Mouse (Mus musculus) lung, postnatal 25 days (tissue): Measurements from ENCODE around the gene Rnf214.
"Not testable (repeated sequence)": the region's sequence is repeated elsewhere in the genome, so short reads cannot be mapped to it uniquely, and the experiment has no call there.

ENCODE experiments used
- DNase-seq: peaks from one replicate; pipeline ENCODE4 v3.0.0; 2022; ENCODE audit warnings: low spot score

Rnf214 gene

GRCm38 (mm10) chr9:45850528-45851155 lies 56.1 kb downstream of the Rnf214 start:
- DNase-seq: no peak

- peak; percentile 7 for DNase-seq
Measured at GRCm38 (mm10) chr9:45849528-45850408, 56.9 kb downstream of the Rnf214 start.

GRCm38 (mm10) chr9:45846891-45847460 lies 59.7 kb downstream of the Rnf214 start:
- DNase-seq: no peak

- not testable (repeated sequence) for DNase-seq
Measured at GRCm38 (mm10) chr9:45846176-45846575, 60.5 kb downstream of the Rnf214 start.

GRCm38 (mm10) chr9:45845541-45845940 lies 61.2 kb downstream of the Rnf214 start:
- no peak for DNase-seq

GRCm38 (mm10) chr9:45843780-45844179 lies 62.9 kb downstream of the Rnf214 start:
- DNase-seq: no peak

- no peak for DNase-seq
Measured at GRCm38 (mm10) chr9:45843007-45843406, 63.7 kb downstream of the Rnf214 start.

GRCm38 (mm10) chr9:45841458-45841857 lies 65.3 kb downstream of the Rnf214 start:
- no peak for DNase-seq

GRCm38 (mm10) chr9:45840331-45840730 lies 66.4 kb downstream of the Rnf214 start:
- no peak for DNase-seq

- no peak for DNase-seq
Measured at GRCm38 (mm10) chr9:45839982-45840300, 66.8 kb downstream of the Rnf214 start.

GRCm38 (mm10) chr9:45839139-45839981 lies 67.4 kb downstream of the Rnf214 start:
- peak; percentile 7 for DNase-seq

GRCm38 (mm10) chr9:45838434-45839138 lies 68.1 kb downstream of the Rnf214 start, which contains the start of gene Bace1:
Bace1 (plus strand) TSS chr9:45838580.
- peak; percentile 79 for DNase-seq

GRCm38 (mm10) chr9:45838069-45838433 lies 68.7 kb downstream of the Rnf214 start:
- no peak for DNase-seq

- no peak for DNase-seq
Measured at GRCm38 (mm10) chr9:45833461-45833860, 73.2 kb downstream of the Rnf214 start.

- no peak for DNase-seq
Measured at GRCm38 (mm10) chr9:45832898-45833297, 73.8 kb downstream of the Rnf214 start.

- DNase-seq: peak; percentile 79
Measured at GRCm38 (mm10) chr9:45829107-45829506, 77.6 kb downstream of the Rnf214 start.

GRCm38 (mm10) chr9:45828291-45828963 lies 78.3 kb downstream of the Rnf214 start, which contains the start of gene Cep164:
Cep164 (minus strand) TSS chr9:45828691.
- DNase-seq: peak; percentile 95

- DNase-seq: peak; percentile 6
Measured at GRCm38 (mm10) chr9:45827663-45828290, 78.9 kb downstream of the Rnf214 start.

- DNase-seq: no peak
Measured at GRCm38 (mm10) chr9:45818406-45819011, 88.2 kb downstream of the Rnf214 start.

GRCm38 (mm10) chr9:45815525-45815924 lies 91.2 kb downstream of the Rnf214 start:
- DNase-seq: peak; percentile 9
